In the genomic region with DNA sequence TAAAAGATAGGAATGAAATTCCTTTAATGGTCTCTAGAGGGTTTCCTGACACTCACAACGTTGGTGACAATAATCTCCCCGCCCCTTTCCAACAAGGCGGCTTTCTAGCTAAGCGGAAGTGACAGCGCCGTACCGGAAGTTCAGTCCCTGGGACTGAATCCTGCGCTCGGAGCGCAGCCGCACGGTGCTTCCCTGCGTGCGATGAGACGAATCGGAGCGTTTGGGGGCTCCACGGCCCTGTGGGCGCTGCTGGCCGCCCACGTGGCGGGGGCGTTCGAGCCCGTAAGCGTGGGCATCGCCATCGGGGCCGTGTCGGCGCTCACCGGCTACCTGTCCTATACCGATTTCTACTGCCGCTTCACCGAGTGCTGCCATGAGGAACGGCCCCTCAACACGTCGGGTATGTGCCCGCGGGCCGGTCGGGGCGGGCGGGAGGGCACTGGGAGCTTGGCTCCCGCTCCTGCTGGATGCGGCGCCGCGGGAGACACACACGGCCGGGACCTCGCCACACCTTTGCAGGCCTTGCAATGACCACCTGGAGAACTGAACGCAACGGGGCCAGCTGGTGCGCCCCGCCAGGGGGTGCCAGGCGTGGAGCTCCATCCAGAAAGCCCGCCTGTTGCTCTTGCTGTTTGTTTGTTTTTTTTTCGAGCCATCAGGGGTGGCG, we compare ENCODE assay signal across 7 mouse cellular contexts. TPM values are rescaled to one million over a fixed set of nuclear protein-coding genes. Genes with fewer than 3 reads are reported as not detected.
DNase-seq lines count a peak whose midpoint lies in the region; ATAC-seq lines count a peak whose summit lies in the region.

TSS of gene Tor1b (plus strand) at position 136 of the 667 bp plus-strand sequence.

- peak; percentile 94 for DNase-seq in adipocyte (ENCODE audit: low spot score)
- peak; percentile 56 to 71 for DNase-seq in gastrocnemius, adult 8-10 months (ENCODE audit: low spot score in 2 of 2)
- peak; percentile 78 for DNase-seq in hindlimb bud, embryonic 11.5 days (ENCODE audit: extremely low spot score, low read depth, low spot score)
- peak; percentile 90 to 91 for DNase-seq in left cerebral cortex, postnatal 10 days (ENCODE audit: extremely low spot score in 1 of 2, low spot score in 2 of 2)
- peak; percentile 87 for DNase-seq in right cerebral cortex, postnatal 25 days

- peak; percentile 96 for ATAC-seq in common myeloid progenitor, adult 5-6 weeks (replicated peaks; ENCODE audit: low read depth, poor library complexity, severe bottlenecking)
- ATAC-seq in megakaryocyte-erythroid progenitor cell, adult 5-6 weeks (replicated peaks; ENCODE audit: low FRiP score, low TSS enrichment, poor library complexity, severe bottlenecking): peak; percentile 97

- intact Hi-C loops in left cerebral cortex, postnatal 10 days (cut with DNase I): no loop called here

RNA-seq across cellular contexts. Expression of gene Tor1b, which starts in this region (rescaled TPM):
- total RNA-seq in common myeloid progenitor, adult 5-6 weeks (2017): 30.4 and 31.7 TPM in 2 replicates
- 10 to 100 TPM; 21.9 to 27.4 (median 25.8) TPM for total RNA-seq in gastrocnemius, adult 8-10 months (2022)
- total RNA-seq in left cerebral cortex, postnatal 10 days (2021): 10 to 100 TPM; 27.6 to 31.2 TPM
- 37.2 and 49.8 TPM in 2 replicates for total RNA-seq in megakaryocyte-erythroid progenitor cell, adult 5-6 weeks (2014; fragmentation: Nextera tagmentation)
- 43.3 and 46.5 TPM in 2 replicates for total RNA-seq in megakaryocyte-erythroid progenitor cell, adult 5-6 weeks (2017)

Comparison
In these comparisons a context has a peak if more than half of its experiments do, and no peak if none do; other contexts are left out.
1. Peak in every context shown above with its lines: DNase-seq and ATAC-seq.